Mouse (Mus musculus): ENCODE data around the gene Ccdc39.
A peak's percentile ranks its signal among the peaks of the same experiment; 100 is the strongest.

The Ccdc39 gene

DNA sequence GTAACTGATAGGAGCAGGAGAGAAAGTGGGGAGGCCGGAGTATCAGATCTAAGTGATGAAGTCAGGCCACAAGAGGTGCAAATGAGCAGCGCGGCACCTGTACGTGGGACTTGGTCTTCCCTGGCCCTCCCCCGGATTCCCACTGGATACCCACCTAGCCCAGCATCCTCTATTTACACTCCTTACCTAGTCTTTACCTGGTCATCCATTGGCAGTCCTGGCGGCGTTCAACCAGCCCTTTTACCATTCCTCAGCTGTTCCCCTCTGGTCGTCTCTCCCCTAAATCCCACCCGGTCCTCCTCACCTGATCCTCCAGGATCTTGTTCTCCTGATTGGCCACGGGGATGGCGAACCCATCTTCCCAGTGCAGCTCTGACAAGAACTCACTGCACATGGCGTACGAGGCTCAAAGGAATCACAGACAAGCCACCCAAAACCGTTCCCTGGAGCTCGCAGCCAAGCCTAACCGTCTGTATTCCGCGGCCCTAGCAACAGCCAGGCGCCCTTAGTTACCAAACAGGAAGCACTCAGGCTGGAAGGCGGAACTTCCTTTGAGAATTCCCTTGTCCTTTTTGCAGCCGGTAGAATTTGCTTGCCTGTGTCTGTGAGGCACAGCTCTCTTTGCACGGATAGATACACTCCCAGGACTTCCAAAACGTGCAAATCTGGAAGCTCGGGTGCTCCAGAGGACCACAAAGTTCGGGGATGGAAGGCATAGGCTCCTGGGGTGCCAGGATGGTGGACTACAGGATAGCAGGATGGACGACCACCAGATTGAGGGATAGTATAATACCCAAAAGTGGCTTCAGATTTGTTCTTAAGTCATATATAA is at the start of gene Ccdc39:
Gene Ccdc39, minus strand, starts transcription at position 510 of the 832 bp plus-strand sequence.
- DNase-seq (ENCODE audit: low spot score): peak; percentile 68

DNA sequence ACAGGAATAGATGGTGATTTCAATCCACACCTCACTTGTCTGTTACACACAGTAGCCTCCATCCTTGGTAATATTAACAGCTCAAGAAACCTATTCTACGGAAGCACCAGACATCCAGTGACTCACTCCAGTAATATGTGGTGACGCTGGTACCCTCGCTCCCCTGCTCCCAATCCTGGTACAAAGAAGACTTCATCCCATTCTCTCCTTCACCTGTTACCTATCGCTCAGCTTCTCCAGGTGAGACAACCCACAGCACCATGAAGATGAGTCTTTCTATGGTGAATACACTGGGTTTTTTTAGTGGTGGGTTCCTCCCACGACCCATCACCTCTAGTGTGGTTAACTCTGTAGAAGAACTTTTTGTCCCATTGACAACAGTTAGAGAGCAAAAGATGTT is 49.3 kb upstream of the Ccdc39 start:
- DNase-seq (ENCODE audit: low spot score): no peak

GRCm38 (mm10) chr3:33887438-33887837 is 43.3 kb upstream of the Ccdc39 start:
- no peak for DNase-seq (ENCODE audit: low spot score)

- DNase-seq (ENCODE audit: low spot score): no peak
These were observed 39.0 kb upstream of the Ccdc39 start for GRCm38 (mm10) chr3:33883105-33883504.

GRCm38 (mm10) chr3:33882695-33883094 is 38.6 kb upstream of the Ccdc39 start:
- no peak for DNase-seq (ENCODE audit: low spot score)

GRCm38 (mm10) chr3:33878661-33879060 is 34.6 kb upstream of the Ccdc39 start:
- no peak for DNase-seq (ENCODE audit: low spot score)

DNA sequence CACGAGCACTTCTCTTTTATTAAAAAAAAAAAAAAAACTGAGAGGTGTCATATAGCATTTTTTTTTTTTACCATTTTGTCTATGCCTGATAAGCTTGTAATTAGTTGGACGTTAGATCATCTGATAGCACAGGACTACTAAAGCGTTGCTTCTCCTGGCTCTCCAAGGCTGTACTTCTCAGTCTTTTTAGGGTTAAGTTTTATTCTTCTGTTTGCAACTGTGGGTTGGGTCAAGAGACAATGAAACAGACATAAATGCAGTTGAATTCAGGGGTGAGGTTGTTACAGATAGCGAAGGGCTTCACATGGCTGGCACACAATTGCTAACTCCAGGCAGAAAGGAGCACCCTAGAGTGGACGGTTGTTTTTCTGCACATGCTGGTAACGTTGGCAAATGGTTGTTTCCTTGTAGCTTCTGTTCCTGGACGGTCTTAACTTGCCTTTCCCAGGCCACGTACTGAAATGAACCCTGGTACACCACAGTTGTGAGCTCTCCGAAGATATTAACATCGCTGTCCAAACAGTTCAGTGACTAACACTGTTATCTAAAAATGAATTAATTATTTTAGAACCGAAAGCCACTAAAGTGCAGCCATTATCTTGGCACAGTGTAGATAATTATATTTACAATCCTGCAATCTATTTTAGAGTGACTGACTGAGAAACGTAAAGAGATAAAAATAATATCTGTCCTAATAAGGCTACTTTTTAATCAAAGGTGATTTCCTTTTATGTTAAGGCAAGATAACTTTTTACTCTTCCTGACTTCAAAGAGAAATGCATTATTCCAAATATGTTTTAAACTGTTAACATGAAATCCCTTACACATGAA is 30.6 kb upstream of the Ccdc39 start:
- DNase-seq (ENCODE audit: low spot score): no peak

GRCm38 (mm10) chr3:33873837-33874236 is 29.7 kb upstream of the Ccdc39 start:
- no peak for DNase-seq (ENCODE audit: low spot score)

DNA sequence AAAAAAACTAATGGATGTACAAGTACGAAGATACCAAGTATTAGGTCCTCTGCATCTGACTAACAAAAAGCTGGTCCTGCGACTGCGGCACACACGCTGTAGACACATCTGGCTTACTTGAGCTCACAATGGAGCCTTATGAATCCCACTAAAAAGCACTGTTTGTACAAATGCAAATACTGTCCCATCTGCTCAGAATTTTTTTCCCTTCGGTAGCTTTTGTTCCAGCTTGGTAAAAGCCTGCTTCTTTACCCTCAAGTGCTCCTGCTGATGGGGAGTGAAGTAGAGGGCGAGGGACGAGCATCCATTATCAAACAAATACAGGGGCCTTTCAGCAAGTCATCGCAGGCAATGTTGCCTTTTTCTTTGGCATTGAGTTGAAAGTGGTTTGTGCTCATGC is 29.3 kb upstream of the Ccdc39 start:
- DNase-seq (ENCODE audit: low spot score): no peak

DNA sequence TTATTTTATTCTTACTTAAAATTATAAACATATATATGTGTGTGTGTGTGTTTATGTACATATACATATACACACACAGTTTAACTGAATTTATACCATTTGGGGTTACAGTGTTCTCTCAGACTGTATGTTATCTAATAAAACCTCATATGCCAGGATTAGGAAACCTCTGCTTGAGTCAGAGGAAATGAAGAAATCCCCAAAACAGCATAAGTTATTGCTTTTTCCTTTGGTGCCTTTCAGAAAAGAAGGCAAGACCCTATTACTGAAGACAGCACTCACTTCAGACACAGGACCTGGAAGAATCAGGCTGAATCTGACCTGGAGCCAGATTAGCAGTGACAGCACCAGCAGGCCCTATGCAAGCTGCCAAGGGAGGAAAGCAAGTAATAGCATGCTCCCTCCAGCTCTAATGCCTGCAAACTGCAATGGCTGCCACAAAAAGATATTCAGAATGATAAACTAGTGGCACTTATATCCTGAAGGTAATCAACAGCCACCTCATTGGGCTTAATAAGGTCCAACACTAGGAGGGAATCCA is 20.0 kb upstream of the Ccdc39 start:
- no peak for DNase-seq (ENCODE audit: low spot score)

DNA sequence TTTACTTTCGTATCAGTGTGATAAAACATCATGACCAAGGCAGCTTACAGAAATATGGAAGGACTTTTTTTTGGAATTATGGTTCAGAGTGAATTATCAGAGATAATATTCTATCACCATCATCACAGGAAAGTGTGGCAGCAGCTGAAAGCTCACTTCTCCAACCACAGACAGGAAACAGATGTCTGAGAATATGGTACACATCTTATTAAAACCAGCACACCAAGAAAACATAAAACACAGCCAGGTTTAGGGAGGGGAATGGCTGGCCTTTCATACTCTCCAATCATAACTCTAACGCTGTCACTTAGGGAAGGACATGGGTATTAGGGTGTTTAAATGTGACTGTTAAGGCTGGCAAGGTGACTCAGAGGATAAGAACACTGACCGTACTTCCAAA is 14.8 kb upstream of the Ccdc39 start:
- DNase-seq (ENCODE audit: low spot score): no peak

DNA sequence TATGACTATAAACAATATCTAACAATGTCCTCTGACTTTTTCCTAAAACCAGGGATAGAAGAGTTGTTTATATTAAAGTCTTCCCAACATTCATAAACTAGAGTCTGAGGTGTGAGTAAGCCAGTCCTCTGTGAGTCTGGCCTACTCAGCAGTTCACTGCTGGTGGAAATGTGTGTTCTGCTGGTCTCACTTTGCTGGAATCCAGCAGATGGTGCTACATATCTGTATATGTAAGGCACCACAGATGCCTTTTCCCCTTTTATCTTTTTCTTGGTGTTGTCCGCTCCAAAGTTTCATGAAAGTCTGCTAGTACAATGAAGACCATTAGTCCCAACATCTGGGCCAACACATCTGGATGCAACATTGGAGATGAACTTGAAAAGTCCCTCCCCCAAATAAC is 9.0 kb upstream of the Ccdc39 start:
- no peak for DNase-seq (ENCODE audit: low spot score)

- no peak for DNase-seq (ENCODE audit: low spot score)
These were observed 6.7 kb upstream of the Ccdc39 start for GRCm38 (mm10) chr3:33850856-33851255.

DNA sequence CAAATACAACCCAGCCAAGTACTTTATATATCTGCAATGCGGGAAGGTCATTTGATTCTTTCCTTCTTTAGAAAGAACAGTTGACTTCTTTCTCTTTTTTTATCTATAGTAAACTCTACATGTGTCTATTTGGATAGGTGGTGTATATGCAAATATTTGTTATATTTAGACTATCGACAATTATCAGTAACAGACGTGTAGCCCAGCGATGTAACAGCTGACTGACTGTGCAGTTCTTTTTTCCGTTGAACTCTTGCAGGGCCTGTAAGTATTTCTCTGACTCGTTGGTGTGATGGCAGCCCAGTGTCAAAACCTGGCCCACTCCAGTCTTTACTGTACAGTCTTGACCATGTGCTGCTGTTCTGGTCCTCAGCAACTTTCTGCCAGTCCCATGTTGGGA is 2.5 kb upstream of the Ccdc39 start:
- DNase-seq (ENCODE audit: low spot score): no peak

GRCm38 (mm10) chr3:33838877-33839276 is 5.2 kb downstream of the Ccdc39 start:
- peak; percentile 8 for DNase-seq (ENCODE audit: low spot score)

DNA sequence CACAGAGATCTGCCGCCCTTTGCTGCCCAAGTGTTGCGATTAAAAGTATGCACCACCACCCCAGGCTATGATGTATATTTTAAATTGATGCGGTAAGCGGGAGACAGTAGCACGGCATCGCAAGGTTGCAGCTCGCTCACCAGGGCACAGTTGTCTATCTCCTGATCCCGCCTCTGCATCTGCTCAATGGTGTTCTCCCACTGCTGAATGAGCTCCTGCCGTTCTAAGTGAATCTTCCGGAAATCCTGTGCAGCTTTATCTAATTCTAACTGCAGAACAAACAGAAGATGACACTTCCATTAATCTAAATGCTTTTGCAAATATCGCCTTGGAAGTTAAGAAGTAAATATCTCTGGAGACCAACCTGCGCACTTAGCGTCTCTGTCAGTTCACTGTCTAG is 7.5 kb downstream of the Ccdc39 start:
- no peak for DNase-seq (ENCODE audit: low spot score)

DNA sequence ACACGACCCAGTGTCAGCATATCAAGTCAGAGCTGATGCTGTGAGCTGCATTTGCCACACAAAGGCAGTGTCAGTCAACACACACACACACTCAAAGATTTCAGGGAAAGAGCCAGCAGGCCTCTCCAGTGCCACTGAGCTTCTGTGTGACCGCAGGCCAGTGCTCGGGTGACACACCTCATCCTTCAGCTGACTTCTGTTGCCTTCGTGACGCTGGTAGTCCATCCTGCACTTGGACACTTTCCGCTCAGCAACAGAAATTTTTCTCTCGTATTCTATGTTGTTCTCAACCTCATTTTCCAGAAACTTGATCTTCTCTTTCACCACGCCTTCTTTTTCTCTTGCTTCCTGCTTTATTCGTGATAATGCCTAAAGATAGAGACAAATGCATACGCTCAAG is 11.8 kb downstream of the Ccdc39 start:
- DNase-seq (ENCODE audit: low spot score): no peak

DNA sequence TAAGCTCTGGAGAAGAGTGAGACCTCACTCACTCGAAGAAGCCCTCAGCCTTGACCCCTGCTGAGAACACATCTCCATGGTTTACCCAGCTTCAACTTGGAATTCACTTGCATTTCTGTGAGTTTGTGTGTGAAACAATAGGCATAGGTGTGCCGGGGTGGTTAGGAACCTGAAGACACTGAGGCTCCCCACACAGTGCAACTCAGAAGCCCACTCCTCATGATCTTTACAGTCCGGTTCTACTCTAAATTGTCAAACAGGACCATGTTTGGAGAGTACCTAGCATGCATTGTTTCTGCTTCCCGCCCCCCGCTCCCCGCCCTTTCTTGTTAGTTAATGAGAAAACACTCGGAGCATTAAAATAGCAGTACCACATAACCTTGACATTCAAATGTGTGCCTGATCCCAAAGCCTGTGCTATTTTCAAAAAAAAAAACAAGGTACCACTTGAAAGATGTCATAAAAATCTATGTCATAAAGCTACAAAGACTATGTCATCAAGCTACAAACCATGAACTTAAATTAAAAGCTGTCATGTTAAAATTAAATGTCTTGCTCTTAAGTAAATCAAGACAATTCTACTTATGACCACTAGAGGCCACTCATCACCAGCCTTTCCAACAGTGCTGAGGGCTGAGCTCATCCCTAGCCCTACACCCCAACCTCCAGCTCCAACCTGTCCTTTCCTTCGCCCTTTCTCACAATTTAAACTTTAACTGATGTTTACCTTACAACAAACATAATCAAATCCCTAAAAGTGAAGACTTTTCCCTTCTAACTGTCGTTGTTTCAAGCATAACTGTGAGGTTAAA is 19.8 kb downstream of the Ccdc39 start:
- DNase-seq (ENCODE audit: low spot score): no peak

DNA sequence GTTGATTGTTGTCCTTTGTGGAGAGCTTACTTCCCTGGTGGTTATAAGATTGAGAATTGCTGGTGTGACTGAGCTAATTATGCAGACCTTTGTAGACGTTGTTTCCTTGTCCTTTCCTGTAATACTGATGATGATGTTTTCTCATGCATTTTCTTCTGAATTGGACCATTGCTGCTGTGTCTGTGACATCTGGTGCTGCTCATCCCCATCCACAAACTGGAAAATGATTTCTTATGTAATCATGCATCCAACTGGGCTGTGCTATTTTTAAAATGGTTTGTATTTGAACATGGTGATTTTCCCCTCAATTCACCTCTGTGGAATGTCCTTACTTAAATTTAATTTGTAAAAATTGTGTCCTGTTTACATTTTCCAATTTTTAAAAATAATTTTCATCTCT is 37.0 kb downstream of the Ccdc39 start:
- no peak for DNase-seq (ENCODE audit: low spot score)

- DNase-seq (ENCODE audit: low spot score): no peak
These were observed 43.6 kb downstream of the Ccdc39 start for GRCm38 (mm10) chr3:33800513-33800820.

- DNase-seq (ENCODE audit: low spot score): peak; percentile 98
These were observed 44.2 kb downstream of the Ccdc39 start, which contains the start of gene Ttc14 for GRCm38 (mm10) chr3:33799617-33800512. Ttc14 (plus strand) TSS chr3:33799832.
